Mouse (Mus musculus) bone marrow macrophage, adult 2 months (primary cell): ENCODE measurements at regions not wholly inside any gene's neighbourhood (a gene's known extent, or its start where the extent isn't known, plus 50 kb on each side); places are given as distances from the start of the nearest gene placed in this dataset.

ENCODE experiments used
- H3K27ac ChIP-seq: 2 replicates; pipeline ENCODE4 v1.5.1; 2012; ENCODE audit warnings: low read depth, low read length; ENCODE audit not compliant: insufficient read depth
- H3K4me1 ChIP-seq: 2 replicates; pipeline ENCODE4 v1.6.1; 2012; ENCODE audit warnings: low read length; ENCODE audit not compliant: control insufficient read depth, insufficient read depth
- H3K4me3 ChIP-seq: 2 replicates; pipeline ENCODE4 v1.5.1; 2012; ENCODE audit warnings: mild to moderate bottlenecking, low read length, moderate library complexity; ENCODE audit not compliant: insufficient read depth
- CTCF ChIP-seq: IDR thresholded peaks from 2 replicates; pipeline ENCODE4 v1.5.1; 2012; ENCODE audit warnings: low read depth, mild to moderate bottlenecking, low read length, moderate library complexity
- POLR2A ChIP-seq: IDR thresholded peaks from 2 replicates; pipeline ENCODE4 v1.6.1; 2012; ENCODE audit warnings: mild to moderate bottlenecking, low read depth, low read length, borderline replicate concordance

DNA sequence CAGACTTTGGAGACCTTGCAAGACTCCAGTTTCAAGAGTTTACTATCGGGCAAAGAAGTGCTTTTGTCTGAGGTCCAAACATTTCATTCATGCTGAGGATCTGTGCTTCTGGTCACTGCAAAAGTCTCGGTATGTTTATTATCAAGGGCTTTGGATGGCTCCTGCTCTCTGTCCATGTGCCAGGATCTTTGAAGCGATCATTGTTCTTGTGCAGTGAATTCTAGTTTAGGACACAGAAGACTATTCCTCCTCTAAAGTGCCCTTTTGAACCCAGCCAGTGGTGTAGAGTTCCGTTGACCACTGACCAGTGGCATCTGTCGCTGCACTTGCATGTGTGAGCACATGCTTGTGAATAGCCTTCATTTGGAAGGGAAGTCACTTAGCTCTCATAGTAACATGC lies 166.9 kb upstream of the Chl1 start:
- peaks cover 18% of the 10 kb centered on the region for H3K4me1 ChIP-seq
- no peak overlapping the region for H3K4me3 ChIP-seq
- H3K27ac ChIP-seq, result no peak overlapping the region
- no peak for TF ChIP-seq POLR2A
- no peak for TF ChIP-seq CTCF

DNA sequence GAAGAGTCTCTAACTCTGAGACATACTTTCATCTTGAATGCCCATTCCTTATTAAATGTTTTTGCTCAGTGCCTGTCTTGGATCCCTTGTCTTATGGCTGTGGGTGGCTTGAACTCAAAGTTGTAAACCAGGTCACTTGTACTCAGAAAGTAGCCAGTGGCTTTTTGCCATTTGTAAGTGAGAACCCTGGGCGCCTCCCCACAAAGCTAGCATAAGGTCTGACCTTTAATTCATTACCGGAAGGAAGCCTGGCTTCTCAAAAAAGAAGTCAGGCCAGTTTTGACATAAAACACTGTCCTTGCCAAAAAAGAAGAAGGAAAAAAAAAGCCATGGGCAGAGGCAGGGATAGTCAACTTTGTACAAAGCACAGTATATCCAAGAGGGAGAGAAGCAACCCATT lies 166.0 kb upstream of the Chl1 start:
- peaks cover 18% of the 10 kb centered on the region for H3K4me1 ChIP-seq
- peak overlapping the region; percentile 35; the same call in 1 of the 2 replicates for H3K27ac ChIP-seq
- H3K4me3 ChIP-seq, result no peak overlapping the region
- TF ChIP-seq POLR2A (no peak), CTCF (no peak)

DNA sequence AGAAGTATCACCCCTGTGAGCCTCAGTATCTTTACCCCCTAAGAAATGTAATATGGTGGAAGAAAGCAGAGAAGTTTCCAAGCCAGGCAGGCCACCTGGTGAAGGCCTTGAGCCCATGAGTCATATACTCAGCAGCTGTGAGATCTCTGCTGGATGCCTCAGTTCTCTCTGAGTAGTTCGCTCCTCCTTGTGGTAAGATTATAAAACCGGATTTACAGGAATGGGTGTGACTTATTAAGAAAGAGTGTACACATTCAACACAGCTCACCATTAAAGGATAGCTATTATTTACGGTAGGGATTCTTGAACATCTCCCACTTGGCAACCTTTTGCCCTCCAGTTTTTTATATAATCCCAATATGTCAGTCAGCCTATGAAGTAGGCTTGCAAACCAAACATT lies 165.2 kb upstream of the Chl1 start:
- Histone ChIP-seq H3K4me1 (peaks cover 18% of the 10 kb centered on the region), H3K27ac (no peak overlapping the region), H3K4me3 (no peak overlapping the region)
- TF ChIP-seq POLR2A (no peak), CTCF (no peak)

DNA sequence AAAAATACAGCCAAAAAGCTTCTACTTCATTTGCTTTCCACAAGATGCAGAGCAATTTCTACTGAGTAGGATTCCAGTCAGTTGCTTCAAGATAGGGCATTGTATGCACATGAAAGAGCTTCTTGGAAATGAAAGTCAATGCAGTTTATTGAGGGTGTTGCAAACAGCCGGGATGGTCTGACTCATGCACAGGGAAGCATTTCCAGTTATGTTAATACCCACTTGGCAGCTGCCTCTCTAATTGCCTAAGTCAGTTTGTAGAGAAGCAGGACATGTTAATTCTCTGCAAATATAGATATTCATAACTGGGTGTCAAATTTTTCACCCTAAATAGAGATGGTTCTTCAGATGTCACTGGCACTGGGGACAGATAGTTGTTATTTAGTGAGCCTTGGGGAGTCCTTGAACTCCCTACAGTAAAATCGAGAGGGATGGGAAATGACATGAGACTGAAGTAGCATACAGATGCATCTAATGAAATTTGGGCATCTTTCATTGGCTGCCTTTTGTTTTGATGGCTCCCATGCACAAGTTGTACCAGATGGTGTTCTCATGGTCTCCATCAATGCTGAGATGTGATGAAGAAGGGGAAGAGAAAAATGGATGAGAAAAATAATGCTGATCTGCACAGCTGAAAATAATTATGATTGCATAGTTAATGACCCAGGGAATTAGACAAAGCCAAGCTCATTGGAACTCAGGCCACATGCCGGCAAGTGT lies 157.8 kb upstream of the Chl1 start:
- no peak for TF ChIP-seq CTCF
- no peak for TF ChIP-seq POLR2A
- Histone ChIP-seq H3K4me3 (no peak overlapping the region), H3K4me1 (peaks cover 3% of the 10 kb centered on the region; the same call in 1 of the 2 replicates), H3K27ac (no peak overlapping the region)

DNA sequence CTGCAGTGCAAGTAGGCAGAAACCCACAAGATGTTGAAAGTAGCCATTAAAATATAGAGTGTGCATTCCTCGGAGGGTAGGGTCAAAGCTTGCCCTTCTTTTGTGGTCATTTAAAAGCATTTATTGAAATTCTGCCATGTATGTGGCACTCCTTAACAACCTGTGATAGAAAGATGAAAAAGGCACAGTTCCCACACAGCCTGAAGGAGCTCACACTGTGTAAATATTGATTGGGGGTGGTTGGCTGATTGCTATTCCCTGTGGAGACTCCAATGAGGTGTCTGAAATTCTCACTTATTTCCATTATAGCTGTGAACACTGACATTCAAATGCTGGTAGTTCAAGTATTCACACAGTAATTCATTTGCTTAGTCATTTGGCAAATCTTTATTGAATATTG lies 157.0 kb upstream of the Chl1 start:
- Histone ChIP-seq H3K4me3 (no peak overlapping the region), H3K4me1 (peaks cover 3% of the 10 kb centered on the region; the same call in 1 of the 2 replicates), H3K27ac (no peak overlapping the region)
- TF ChIP-seq CTCF (no peak), POLR2A (no peak)

DNA sequence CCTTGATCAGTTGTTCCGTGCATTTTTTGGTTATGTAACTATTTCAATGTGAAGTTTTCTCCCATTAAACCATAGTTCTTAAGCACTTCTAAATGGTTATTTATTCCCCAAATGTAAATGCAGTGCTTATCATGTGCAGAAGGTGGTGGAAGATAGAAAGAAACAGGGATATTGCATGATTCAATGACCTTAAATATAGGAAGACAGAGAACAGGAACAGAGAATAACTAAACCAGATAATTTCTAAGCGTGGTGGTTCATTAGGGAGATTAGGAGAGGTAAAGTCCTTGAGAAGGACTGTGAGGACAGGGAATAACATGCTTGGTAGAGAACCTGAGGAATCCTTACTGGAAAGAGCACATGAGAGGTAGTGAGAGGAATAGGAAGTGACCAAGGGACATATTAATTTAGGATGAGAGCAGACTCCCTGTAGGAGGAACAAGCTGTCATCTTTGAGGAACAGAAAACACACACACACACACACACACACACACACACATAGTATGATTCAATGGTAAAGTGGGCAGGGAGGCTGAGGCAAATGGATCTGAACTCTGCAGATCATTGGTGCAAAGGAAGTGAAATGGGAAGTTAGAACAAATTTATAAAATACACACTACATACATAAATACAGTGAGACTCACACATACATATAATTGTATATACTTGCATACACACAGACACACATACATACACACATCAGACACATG lies 143.4 kb upstream of the Chl1 start:
- no peak overlapping the region for H3K4me3 ChIP-seq
- TF ChIP-seq POLR2A (no peak), CTCF (no peak)
- peak overlapping the region; percentile 49 for H3K27ac ChIP-seq
- H3K4me1 ChIP-seq, result peaks cover 15% of the 10 kb centered on the region

GRCm38 (mm10) chr6:103374956-103375355 lies 135.4 kb upstream of the Chl1 start:
- no peaks in the 10 kb centered on the region for H3K4me1 ChIP-seq
- TF ChIP-seq CTCF (no peak), POLR2A (no peak)
- no peak overlapping the region for H3K27ac ChIP-seq
- no peak overlapping the region for H3K4me3 ChIP-seq

- TF ChIP-seq CTCF (no peak), POLR2A (no peak)
- Histone ChIP-seq H3K4me1 (no peaks in the 10 kb centered on the region), H3K27ac (no peak overlapping the region), H3K4me3 (no peak overlapping the region)
Observed at GRCm38 (mm10) chr6:103377277-103377676, 133.1 kb upstream of the Chl1 start.

GRCm38 (mm10) chr6:103378047-103378446 lies 132.3 kb upstream of the Chl1 start:
- no peaks in the 10 kb centered on the region for H3K4me1 ChIP-seq
- H3K27ac ChIP-seq, result no peak overlapping the region
- TF ChIP-seq CTCF, result no peak
- TF ChIP-seq POLR2A, result no peak
- H3K4me3 ChIP-seq, result no peak overlapping the region

DNA sequence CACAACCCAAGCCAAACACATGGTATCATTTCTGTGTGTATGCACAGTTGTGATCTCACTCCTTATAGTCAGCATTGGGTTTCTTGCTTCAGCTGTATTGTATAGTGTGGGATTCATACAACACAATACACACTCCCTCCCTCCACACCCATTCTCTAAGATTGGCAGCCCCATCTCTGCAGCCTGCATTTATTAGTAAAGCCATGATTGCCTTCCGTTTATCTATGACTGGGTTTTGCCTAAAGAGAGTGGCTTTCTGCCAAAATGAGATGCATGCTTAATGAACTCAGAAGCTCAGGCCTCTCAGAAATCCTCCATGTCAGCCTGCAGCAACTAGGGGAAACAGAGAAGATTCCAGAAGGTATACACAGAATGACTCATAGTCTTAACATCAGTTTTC lies 129.4 kb upstream of the Chl1 start:
- H3K27ac ChIP-seq, result no peak overlapping the region
- no peaks in the 10 kb centered on the region for H3K4me1 ChIP-seq
- no peak for TF ChIP-seq CTCF
- no peak for TF ChIP-seq POLR2A
- H3K4me3 ChIP-seq, result no peak overlapping the region
